Mouse (Mus musculus) limb, embryonic 14.5 days (tissue): Measurements from ENCODE around the gene Pck2. TPM values are rescaled to one million over a fixed set of nuclear protein-coding genes. Genes with fewer than 3 reads are reported as not detected.

ENCODE experiments used
- ATAC-seq: fragments of 200-750 bp; cut with Nextera tagmentation; 2 replicates; pipeline ENCODE4 v1.8.0; 2017; ENCODE audit warnings: low read depth, moderate number of reproducible peaks, moderate TSS enrichment; ENCODE audit not compliant: low FRiP score
- DNase-seq: peaks from one replicate; pipeline ENCODE4 v3.0.0-alpha.2; 2015; ENCODE audit warnings: low spot score
- H3K27ac ChIP-seq: fragments of 300-500 bp; sonication (generic); replicated peaks from 2 replicates; pipeline ENCODE4 v1.5.1; 2014; ENCODE audit warnings: low read depth, mild to moderate bottlenecking, low read length, moderate library complexity, mixed read lengths
- H3K27me3 ChIP-seq: fragments of 300-500 bp; sonication (generic); 2 replicates; pipeline ENCODE4 v1.6.1; 2014; ENCODE audit warnings: low read length, mixed read lengths; ENCODE audit not compliant: control insufficient read depth, insufficient read depth
- H3K36me3 ChIP-seq: fragments of 300-500 bp; sonication (generic); 2 replicates; pipeline ENCODE4 v1.6.1; 2014; ENCODE audit warnings: mild to moderate bottlenecking, low read length, moderate library complexity, mixed read lengths; ENCODE audit not compliant: control insufficient read depth, insufficient read depth
- H3K4me1 ChIP-seq: fragments of 300-500 bp; sonication (generic); 2 replicates; pipeline ENCODE4 v1.6.1; 2014; ENCODE audit warnings: antibody characterized with exemption, low read length, mixed read lengths; ENCODE audit not compliant: control insufficient read depth, insufficient read depth
- H3K4me2 ChIP-seq: fragments of 300-500 bp; sonication (generic); replicated peaks from 2 replicates; pipeline ENCODE4 v1.6.1; 2014; ENCODE audit warnings: low read depth, mild to moderate bottlenecking, low read length, moderate library complexity; ENCODE audit not compliant: severe bottlenecking
- H3K4me3 ChIP-seq: fragments of 300-500 bp; sonication (generic); replicated peaks from 2 replicates; pipeline ENCODE4 v1.5.1; 2014; ENCODE audit warnings: low read length
- H3K9ac ChIP-seq: fragments of 300-500 bp; sonication (generic); 2 replicates; pipeline ENCODE4 v1.6.1; 2014; ENCODE audit warnings: mild to moderate bottlenecking, low read depth, low read length, moderate library complexity; ENCODE audit not compliant: severe bottlenecking
- H3K9me3 ChIP-seq: fragments of 300-500 bp; sonication (generic); 2 replicates; pipeline ENCODE4 v1.6.1; 2016; ENCODE audit warnings: low read length; ENCODE audit not compliant: control insufficient read depth
- POLR2A ChIP-seq: fragments of 200-500 bp; IDR thresholded peaks from 2 replicates; pipeline ENCODE4 v1.8.0; 2012; ENCODE audit warnings: inconsistent platforms, mild to moderate bottlenecking, moderate library complexity, borderline replicate concordance; ENCODE audit not compliant: insufficient read depth, insufficient read length; ENCODE audit errors: extremely low read depth
- WGBS: fragments of 180-500 bp; shearing (Covaris S2); extraction: QIAGEN DNeasy Blood & Tissue Kit; methylation state at CpG from one replicate; pipeline ENCODE4 v1.1.7; 2014; 5-methylcytosine and 5-hydroxymethylcytosine counted together
- polyA plus RNA-seq, 2 experiments: library from polyadenylated mRNA; depleted of rRNA in 1 of 2; stranded (reverse) in 1 of 2; unstranded in 1 of 2; fragments of >200 nt; fragmentation: Nextera tagmentation in 1 of 2; extraction: Ambion mirVana in 1 of 2; gene quantifications; 2 replicates each; pipeline versions ENCODE4 v1.2.1 to v1.2.3; 2012 to 2014

Gene Pck2
- polyA plus RNA-seq, 2 experiments = 22.5 to 39.3 TPM

- Histone ChIP-seq H3K4me2 (no peak overlapping the region), H3K27ac (no peak overlapping the region), H3K36me3 (no peaks in the 10 kb centered on the region), H3K27me3 (peaks cover 29% of the 10 kb centered on the region), H3K4me1 (no peaks in the 10 kb centered on the region), H3K9me3 (no peaks in the 10 kb centered on the region), H3K4me3 (no peak overlapping the region), H3K9ac (no peak overlapping the region)
- DNase-seq = no peak
- TF ChIP-seq POLR2A = no peak
- ATAC-seq = no peak
- whole genome bisulfite sequencing = 65% methylated on average over 2 of the region's 2 CpGs
Observed at GRCm38 (mm10) chr14:55518897-55519296, 21.2 kb upstream of the Pck2 start.

GRCm38 (mm10) chr14:55519604-55520003 is 20.5 kb upstream of the Pck2 start:
- H3K27ac ChIP-seq = no peak overlapping the region
- no peaks in the 10 kb centered on the region for H3K9me3 ChIP-seq

GRCm38 (mm10) chr14:55520451-55521361 is 19.4 kb upstream of the Pck2 start:
- WGBS = under 1% methylated on average over 61 of the region's 61 CpGs
- H3K27ac ChIP-seq = no peak overlapping the region
- DNase-seq (no peak), ATAC-seq (no peak)
- peaks cover 34% of the 10 kb centered on the region for H3K27me3 ChIP-seq
- no peaks in the 10 kb centered on the region for H3K4me1 ChIP-seq
- peak overlapping the region; percentile 48 for H3K9ac ChIP-seq
- no peaks in the 10 kb centered on the region for H3K36me3 ChIP-seq
- no peaks in the 10 kb centered on the region for H3K9me3 ChIP-seq
- H3K4me2 ChIP-seq = peak overlapping the region; percentile 84
- TF ChIP-seq POLR2A = no peak
- H3K4me3 ChIP-seq = peak overlapping the region; percentile 43

More at GRCm38 (mm10) chr14:55519604-55520003, 20.5 kb upstream of the Pck2 start:
- Histone ChIP-seq H3K4me3 (no peak overlapping the region), H3K27me3 (peaks cover 33% of the 10 kb centered on the region), H3K9ac (no peak overlapping the region), H3K4me1 (no peaks in the 10 kb centered on the region), H3K4me2 (no peak overlapping the region), H3K36me3 (no peaks in the 10 kb centered on the region)
- WGBS = 70% methylated on average over 4 of the region's 4 CpGs
- TF ChIP-seq POLR2A = no peak
- DNase-seq = no peak
- no peak for ATAC-seq

- H3K9ac ChIP-seq = no peak overlapping the region
- 68% methylated on average over 4 of the region's 4 CpGs for WGBS
- H3K9me3 ChIP-seq = no peaks in the 10 kb centered on the region
- H3K4me3 ChIP-seq = no peak overlapping the region
- ATAC-seq (no peak), DNase-seq (no peak)
- H3K36me3 ChIP-seq = no peaks in the 10 kb centered on the region
- TF ChIP-seq POLR2A = no peak
- H3K27ac ChIP-seq = no peak overlapping the region
- H3K4me2 ChIP-seq = no peak overlapping the region
- no peaks in the 10 kb centered on the region for H3K4me1 ChIP-seq
- peaks cover 31% of the 10 kb centered on the region for H3K27me3 ChIP-seq
Observed at GRCm38 (mm10) chr14:55524062-55524461, 16.0 kb upstream of the Pck2 start.

- no peak within 1 kb of the TSS for H3K4me3 ChIP-seq
- H3K4me1 ChIP-seq = no peaks in the 10 kb centered on the region
- no peak within 1 kb of the TSS for H3K9ac ChIP-seq
- no peak within 1 kb of the TSS for H3K4me2 ChIP-seq
- DNase-seq (no peak), ATAC-seq (no peak)
- peaks cover 25% of the 10 kb centered on the region for H3K27me3 ChIP-seq
- TF ChIP-seq POLR2A = no peak
- no peak within 1 kb of the TSS for H3K27ac ChIP-seq
- no peaks in the 10 kb centered on the region for H3K36me3 ChIP-seq
- WGBS = 23% methylated on average over 8 of the region's 8 CpGs
- H3K9me3 ChIP-seq = no peaks in the 10 kb centered on the region
Observed at GRCm38 (mm10) chr14:55524785-55525184, 15.3 kb upstream of the Pck2 start, which contains the start of gene Nrl. Nrl (minus strand) TSS chr14:55524981.
